In genomic region chr1:118613631-118614183, GRCm38 (mm10) we compare ENCODE assay signal across 20 mouse cellular contexts. TPM values are rescaled to one million over a fixed set of nuclear protein-coding genes. Genes with fewer than 3 reads are reported as not detected.
DNase-seq lines count a peak whose midpoint lies in the region; ATAC-seq and TF ChIP-seq lines count a peak whose summit lies in the region.
"Had no signal": no experiment of that assay in that cellular context is flagged by ENCODE, and none has a peak within 500 bp of the region (broad histone marks: within the 10 kb centered on the region; RNA-seq: fewer than 3 reads in every experiment).

No protein-coding gene starts in this region.

- H3K4me3 ChIP-seq in hindbrain, postnatal 0 days (ENCODE audit: low read length): no peak overlapping the region
- H3K4me3 ChIP-seq in hindbrain, embryonic 14.5 days (replicated peaks; ENCODE audit: low read length): no peak overlapping the region
- H3K4me3 ChIP-seq in intestine, embryonic 15.5 days (replicated peaks): no peak overlapping the region
- no peak overlapping the region for H3K4me3 ChIP-seq in kidney, embryonic 14.5 days (ENCODE audit: low read length)
- H3K4me3 ChIP-seq in liver, embryonic 12.5 days: no peak overlapping the region
- H3K4me3 ChIP-seq: heart, embryonic 12.5 days; limb, embryonic 10.5 days; lung, embryonic 15.5 days; myocyte; stomach, embryonic 15.5 days had no signal

- no peaks in the 10 kb centered on the region for H3K27me3 ChIP-seq in hindbrain, postnatal 0 days (ENCODE audit: insufficient read depth, low read length)
- H3K27me3 ChIP-seq in hindbrain, embryonic 14.5 days (ENCODE audit: control insufficient read depth, insufficient read depth, low read length): no peaks in the 10 kb centered on the region
- no peaks in the 10 kb centered on the region for H3K27me3 ChIP-seq in intestine, embryonic 15.5 days (replicated peaks)
- no peaks in the 10 kb centered on the region for H3K27me3 ChIP-seq in kidney, embryonic 14.5 days (ENCODE audit: control insufficient read depth, insufficient read depth, low read length)
- no peaks in the 10 kb centered on the region for H3K27me3 ChIP-seq in liver, embryonic 12.5 days (replicated peaks)
- H3K27me3 ChIP-seq: heart, embryonic 12.5 days; lung, embryonic 15.5 days; stomach, embryonic 15.5 days had no signal

- peaks cover 8% of the 10 kb centered on the region; the same call in 1 of the 2 replicates for H3K36me3 ChIP-seq in hindbrain, postnatal 0 days (ENCODE audit: insufficient read depth, low read length)
- peaks cover 28% of the 10 kb centered on the region for H3K36me3 ChIP-seq in hindbrain, embryonic 14.5 days (replicated peaks; ENCODE audit: control insufficient read depth, insufficient read depth)
- peaks cover 3% of the 10 kb centered on the region; the same call in 1 of the 2 replicates for H3K36me3 ChIP-seq in intestine, embryonic 15.5 days
- peaks cover 6% of the 10 kb centered on the region for H3K36me3 ChIP-seq in kidney, embryonic 14.5 days (ENCODE audit: control insufficient read depth, insufficient read depth, low read length)
- peaks cover 4% of the 10 kb centered on the region for H3K36me3 ChIP-seq in liver, embryonic 12.5 days

- no peak for TF ChIP-seq CTCF in hindbrain, postnatal 0 days (IDR thresholded peaks at IDR 0.05; ENCODE audit: low read depth)

- H3K4me2 ChIP-seq in hindbrain, postnatal 0 days (ENCODE audit: low read depth, low read length): no peak overlapping the region
- no peak overlapping the region for H3K4me2 ChIP-seq in hindbrain, embryonic 14.5 days (replicated peaks)
- H3K4me2 ChIP-seq in intestine, embryonic 15.5 days (replicated peaks): no peak overlapping the region
- H3K4me2 ChIP-seq in kidney, embryonic 14.5 days (replicated peaks; ENCODE audit: low read depth, low read length): no peak overlapping the region
- H3K4me2 ChIP-seq in liver, embryonic 12.5 days: no peak overlapping the region
- H3K4me2 ChIP-seq: heart, embryonic 12.5 days; lung, embryonic 15.5 days; stomach, embryonic 15.5 days had no signal

- 0 out of 2 replicates have a peak, but pooled peaks have one; percentile 21 for ATAC-seq in hindbrain, postnatal 0 days
- ATAC-seq in hindbrain, embryonic 14.5 days (ENCODE audit: low FRiP score): no peak
- peak; percentile 74 for ATAC-seq in intestine, embryonic 15.5 days
- peak; percentile 72; the same call in 1 of the 2 replicates for ATAC-seq in kidney, embryonic 14.5 days (ENCODE audit: low FRiP score, low TSS enrichment)
- ATAC-seq in liver, embryonic 12.5 days: peak; percentile 68
- ATAC-seq in granulocyte monocyte progenitor cell, adult 5-6 weeks (replicated peaks; ENCODE audit: poor library complexity, severe bottlenecking): no peak
- ATAC-seq: activated CD4-positive, CD25-positive, alpha-beta regulatory T cell, adult 4 months had no signal

- no peak overlapping the region for H3K9ac ChIP-seq in hindbrain, postnatal 0 days (replicated peaks; ENCODE audit: low read length)
- no peak overlapping the region for H3K9ac ChIP-seq in hindbrain, embryonic 14.5 days
- no peak overlapping the region for H3K9ac ChIP-seq in intestine, embryonic 15.5 days
- no peak overlapping the region for H3K9ac ChIP-seq in kidney, embryonic 14.5 days (ENCODE audit: low read depth, low read length)
- no peak overlapping the region for H3K9ac ChIP-seq in liver, embryonic 12.5 days
- H3K9ac ChIP-seq: heart, embryonic 12.5 days; lung, embryonic 15.5 days; stomach, embryonic 15.5 days had no signal

- no peak for DNase-seq in hindbrain, postnatal 0 days (ENCODE audit: low spot score)
- no peak for DNase-seq in hindbrain, embryonic 14.5 days (ENCODE audit: low spot score)
- DNase-seq in thymus, postnatal 0 days (ENCODE audit: low spot score): no peak
- DNase-seq in cerebellum, postnatal 25 days: no peak
- DNase-seq: cerebellum, postnatal 36 days; gastrocnemius, postnatal 25 days; heart, postnatal 4 days; layer of hippocampus, postnatal 36 days; spleen, adult 18-20 months had no signal

- WGBS in hindbrain, postnatal 0 days: 82% methylated on average over 3 of the region's 3 CpGs
- 96% methylated on average over 3 of the region's 3 CpGs for WGBS in hindbrain, embryonic 14.5 days
- 73% methylated on average over 3 of the region's 3 CpGs for WGBS in intestine, embryonic 15.5 days
- 84% methylated on average over 3 of the region's 3 CpGs for WGBS in kidney, embryonic 14.5 days
- 76% methylated on average over 3 of the region's 3 CpGs for WGBS in liver, embryonic 12.5 days (ENCODE audit: insufficient replicate concordance)

- H3K9me3 ChIP-seq in hindbrain, postnatal 0 days (ENCODE audit: low read length): no peaks in the 10 kb centered on the region
- no peaks in the 10 kb centered on the region for H3K9me3 ChIP-seq in hindbrain, embryonic 14.5 days (ENCODE audit: control insufficient read depth, low read length)
- H3K9me3 ChIP-seq in intestine, embryonic 15.5 days: no peaks in the 10 kb centered on the region
- no peaks in the 10 kb centered on the region for H3K9me3 ChIP-seq in kidney, embryonic 14.5 days (ENCODE audit: control insufficient read depth, low read length)
- H3K9me3 ChIP-seq in liver, embryonic 12.5 days (replicated peaks): no peaks in the 10 kb centered on the region
- H3K9me3 ChIP-seq: heart, embryonic 12.5 days; limb, embryonic 10.5 days; lung, embryonic 15.5 days; stomach, embryonic 15.5 days had no signal

- no peaks in the 10 kb centered on the region for H3K4me1 ChIP-seq in hindbrain, postnatal 0 days (ENCODE audit: insufficient read depth, low read length)
- no peaks in the 10 kb centered on the region for H3K4me1 ChIP-seq in hindbrain, embryonic 14.5 days (replicated peaks; ENCODE audit: control insufficient read depth, insufficient read depth, low read length)
- H3K4me1 ChIP-seq in intestine, embryonic 15.5 days (replicated peaks): no peaks in the 10 kb centered on the region
- no peaks in the 10 kb centered on the region for H3K4me1 ChIP-seq in kidney, embryonic 14.5 days (ENCODE audit: control insufficient read depth, insufficient read depth, low read length)
- H3K4me1 ChIP-seq in liver, embryonic 12.5 days: no peaks in the 10 kb centered on the region
- H3K4me1 ChIP-seq: heart, embryonic 12.5 days; limb, embryonic 10.5 days; lung, embryonic 15.5 days; stomach, embryonic 15.5 days had no signal

- H3K27ac ChIP-seq in hindbrain, postnatal 0 days: no peak overlapping the region
- H3K27ac ChIP-seq in hindbrain, embryonic 14.5 days: no peak overlapping the region
- no peak overlapping the region for H3K27ac ChIP-seq in intestine, embryonic 15.5 days
- H3K27ac ChIP-seq in kidney, embryonic 14.5 days (ENCODE audit: low read depth, low read length): no peak overlapping the region
- H3K27ac ChIP-seq in liver, embryonic 12.5 days: 0 out of 2 replicates have a peak overlapping the region, but pooled peaks have one; percentile 37
- H3K27ac ChIP-seq: limb, embryonic 10.5 days; lung, embryonic 15.5 days; stomach, embryonic 15.5 days had no signal

RNA-seq across cellular contexts. Expression of gene Tfcp2l1, which starts 14.0 kb away (rescaled TPM):
- 2.3 and 2.8 TPM in 2 replicates for total RNA-seq in hindbrain, postnatal 0 days (2014; rRNA removed)
- polyA plus RNA-seq in hindbrain, postnatal 0 days (2015; fragmentation: Nextera tagmentation; extraction: Ambion mirVana): 0.68 and 0.90 TPM in 2 replicates
- polyA plus RNA-seq in hindbrain, embryonic 14.5 days (2014; fragmentation: Nextera tagmentation; extraction: Ambion mirVana): 0.41 and 0.77 TPM in 2 replicates
- 3.2 and 4.5 TPM in 2 replicates for polyA plus RNA-seq in intestine, embryonic 15.5 days (2015; fragmentation: Nextera tagmentation; extraction: Ambion mirVana)
- polyA plus RNA-seq in kidney, embryonic 14.5 days (2014; fragmentation: Nextera tagmentation; extraction: Ambion mirVana): 21.2 and 33.0 TPM in 2 replicates
- 0.90 and 1.2 TPM in 2 replicates for polyA plus RNA-seq in liver, embryonic 12.5 days (2016; fragmentation: Nextera tagmentation; extraction: Ambion mirVana)
- 0.27 and 0.48 TPM in 2 replicates for polyA plus RNA-seq in thymus, postnatal 0 days (2015; fragmentation: Nextera tagmentation; extraction: Ambion mirVana)
- not detected in 2 replicates for total RNA-seq in granulocyte monocyte progenitor cell, adult 5-6 weeks (2014; fragmentation: Nextera tagmentation)
- 0.15 and 1.7 TPM in 2 replicates for total RNA-seq in granulocyte monocyte progenitor cell, adult 5-6 weeks (2017)
- total RNA-seq: megakaryocyte, adult 5-6 weeks had no signal

Comparison
In these comparisons a context has a peak if more than half of its experiments do, and no peak if none do; other contexts are left out.
1. ATAC-seq: peak in hindbrain, postnatal 0 days (single experiment), intestine, embryonic 15.5 days (single experiment), kidney, embryonic 14.5 days (single experiment) and liver, embryonic 12.5 days (single experiment); none in hindbrain, embryonic 14.5 days (single experiment) and granulocyte monocyte progenitor cell, adult 5-6 weeks (single experiment).